Mouse (Mus musculus): Measurements from ENCODE around the gene Cog6.
A peak's percentile ranks its signal among the peaks of the same experiment; 100 is the strongest.
"Not testable (repeated sequence)": the region's sequence is repeated elsewhere in the genome, so short reads cannot be mapped to it uniquely, and the experiment has no call there.

Gene Cog6

DNA sequence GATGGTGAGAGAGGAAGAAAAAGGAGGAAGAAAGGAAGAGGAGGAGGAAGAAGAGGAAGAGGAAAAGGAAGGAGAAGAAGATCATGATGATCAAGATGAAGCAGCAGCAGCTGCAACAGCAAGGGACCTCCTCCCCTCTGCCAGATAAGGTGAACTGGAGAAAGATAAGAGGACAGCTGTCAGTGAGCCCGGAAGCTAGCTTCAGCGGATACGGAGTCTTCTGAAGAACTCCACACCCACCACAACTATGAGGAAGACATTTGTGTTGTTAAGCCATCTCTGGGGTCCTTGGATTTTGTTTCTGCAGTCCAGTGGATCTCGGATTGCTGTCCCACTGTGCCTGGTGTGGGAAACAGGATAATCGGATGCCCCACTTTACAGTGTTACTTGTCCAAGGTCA is 15.4 kb upstream of the Cog6 start:
- DNase-seq (ENCODE audit: low spot score in 2 of 2), result no peak

DNA sequence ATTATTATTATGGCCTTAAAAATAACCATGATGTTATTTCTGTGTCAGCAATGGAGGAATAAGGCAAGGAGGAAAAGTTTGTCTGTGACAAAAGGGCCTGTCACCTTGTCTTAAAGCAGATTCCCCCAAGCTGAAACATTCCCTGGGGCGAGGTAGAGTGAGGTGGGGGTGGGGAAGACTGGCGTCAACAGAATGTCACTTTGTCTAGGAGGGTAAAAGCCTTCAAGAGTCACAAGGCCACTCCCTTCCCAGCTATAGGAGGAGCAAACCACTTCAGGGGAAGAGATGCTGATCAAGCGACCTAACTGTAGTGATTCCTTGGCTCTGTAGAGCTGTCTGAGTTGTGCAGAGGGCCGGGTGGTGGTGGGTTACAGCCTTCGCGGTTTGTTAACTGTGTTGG is 14.5 kb upstream of the Cog6 start:
- no peak for DNase-seq (ENCODE audit: low spot score in 2 of 2)

DNA sequence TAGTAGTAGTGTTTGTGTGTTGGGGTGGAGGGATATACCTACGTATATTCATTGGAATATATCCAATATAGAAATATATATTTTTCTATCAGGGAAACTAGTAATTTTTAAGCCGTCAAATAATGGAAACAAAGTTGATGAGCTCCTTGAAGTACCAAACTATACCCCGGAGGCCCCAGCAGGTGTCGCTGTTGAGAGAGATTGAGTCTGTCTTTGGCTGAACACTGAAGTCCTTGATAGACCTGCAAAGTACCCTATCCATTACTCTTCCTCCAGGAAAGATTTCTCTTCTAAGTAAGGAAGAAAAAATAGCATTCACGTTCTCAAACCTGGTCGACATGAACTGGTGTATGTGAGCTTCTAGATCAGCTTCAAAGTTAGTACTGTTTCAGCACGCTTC is 12.0 kb upstream of the Cog6 start:
- peak; percentile 62 to 67 for DNase-seq (ENCODE audit: low spot score in 2 of 2)

DNA sequence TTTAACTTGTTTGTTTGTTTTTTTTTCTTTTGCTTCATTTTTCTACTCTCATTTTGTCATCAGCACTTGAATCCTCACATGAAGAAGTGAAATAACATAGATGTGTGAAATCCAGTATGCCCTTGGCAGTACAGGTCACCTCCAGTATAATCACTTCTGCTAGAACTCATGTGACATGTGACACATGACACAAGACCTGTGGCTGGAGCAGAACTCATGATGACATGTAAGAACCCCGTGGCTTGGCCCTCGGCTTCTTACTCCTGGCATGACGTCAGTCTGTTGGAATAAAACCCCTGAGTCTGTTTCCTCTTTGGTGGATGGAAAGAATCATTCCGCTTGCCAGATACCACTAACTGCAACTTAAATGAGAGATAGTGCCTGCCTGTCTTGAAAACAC is 10.3 kb upstream of the Cog6 start:
- no peak for DNase-seq (ENCODE audit: low spot score in 2 of 2)

DNA sequence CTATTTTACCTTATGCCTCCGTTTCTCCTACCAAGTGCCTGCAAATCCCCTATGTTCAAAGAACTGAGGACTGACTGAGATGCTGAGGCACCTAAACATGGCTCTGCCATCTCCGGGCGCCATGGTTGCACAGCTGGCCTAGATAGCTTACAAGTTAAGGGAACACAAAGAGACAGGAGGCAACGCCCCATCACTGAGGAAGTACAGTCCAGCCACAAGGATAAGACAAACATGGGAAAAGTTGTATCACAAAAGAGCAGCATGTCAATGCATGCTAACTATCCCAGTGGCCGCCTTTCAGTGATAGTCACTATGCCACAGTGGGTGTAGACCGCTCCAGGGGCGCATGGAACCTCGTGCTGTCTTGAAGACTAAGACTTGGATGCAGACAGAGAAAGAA is 9.6 kb downstream of the Cog6 start:
- DNase-seq (ENCODE audit: low spot score in 2 of 2), result no peak

DNA sequence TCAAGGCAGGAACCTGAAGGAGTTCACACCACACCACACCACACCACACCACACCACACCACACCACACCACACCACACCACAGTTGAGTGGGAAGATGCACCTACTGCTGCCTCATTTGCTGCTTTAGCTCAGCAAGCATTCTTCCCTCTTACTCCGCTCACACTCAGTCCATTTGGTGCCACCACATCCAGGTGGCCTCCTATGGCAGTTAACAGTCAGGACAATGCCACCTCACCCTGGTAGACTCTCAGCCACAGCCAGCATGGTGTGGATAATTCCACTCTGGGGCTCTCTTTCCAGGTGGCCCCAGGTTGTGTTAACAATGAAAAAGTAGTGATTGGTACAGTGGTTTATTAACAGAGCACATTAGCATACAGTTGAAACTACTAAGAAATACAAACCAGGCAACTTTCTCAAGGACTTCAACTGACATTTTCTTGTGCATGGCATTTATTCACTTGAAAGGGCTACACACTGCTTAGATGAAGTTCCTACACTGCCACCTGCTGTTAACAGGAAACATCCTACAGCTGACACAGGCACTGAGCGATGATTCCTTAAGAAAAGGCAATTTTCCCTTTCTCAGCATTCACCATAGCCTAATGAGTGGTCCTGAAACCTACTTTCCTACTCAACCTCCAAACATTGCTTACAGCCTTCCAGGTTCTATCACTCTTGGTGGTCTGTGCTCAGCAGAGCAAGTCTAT is 12.5 kb downstream of the Cog6 start:
- no peak for DNase-seq (ENCODE audit: low spot score in 2 of 2)

DNA sequence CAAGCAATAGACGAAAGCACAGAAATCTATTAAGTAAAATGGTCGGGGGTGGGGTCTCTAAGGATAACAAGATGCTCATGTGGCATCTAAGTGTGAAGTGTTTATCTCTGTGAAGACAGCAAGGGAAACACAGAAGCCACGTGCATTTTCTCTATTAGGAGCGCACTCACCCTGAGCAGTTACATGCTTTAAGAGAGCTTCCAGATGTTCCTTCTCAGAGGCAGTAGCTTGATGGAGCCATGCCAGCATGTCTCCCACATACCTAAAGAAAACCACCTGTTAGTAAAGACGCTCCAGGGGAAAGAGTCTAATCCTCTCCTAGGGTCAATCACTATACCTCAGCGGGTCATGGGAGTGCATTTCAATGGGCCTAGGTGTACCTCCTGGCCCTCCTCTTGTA is 15.0 kb downstream of the Cog6 start:
- DNase-seq (ENCODE audit: low spot score in 2 of 2), result no peak

DNA sequence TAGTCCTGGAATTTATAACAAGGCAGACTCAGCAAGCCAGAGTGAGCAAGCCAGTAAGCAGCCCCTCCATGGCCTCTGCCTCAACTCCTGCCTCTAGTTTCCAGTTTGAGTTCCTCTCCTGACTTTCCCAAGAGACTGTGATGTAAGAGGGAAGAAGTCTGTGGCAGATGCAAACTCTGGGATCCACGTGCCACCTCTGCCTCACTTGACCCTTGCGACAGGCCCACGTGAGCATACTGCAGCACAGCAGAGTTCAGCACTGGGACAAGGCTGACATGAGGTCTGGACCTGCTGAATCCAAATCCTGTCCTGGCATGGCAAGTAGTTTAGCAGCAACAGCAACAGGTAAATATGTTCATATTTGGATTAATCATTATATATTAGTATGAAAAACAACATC is 17.0 kb downstream of the Cog6 start:
- DNase-seq (ENCODE audit: low spot score in 2 of 2), result no peak

DNA sequence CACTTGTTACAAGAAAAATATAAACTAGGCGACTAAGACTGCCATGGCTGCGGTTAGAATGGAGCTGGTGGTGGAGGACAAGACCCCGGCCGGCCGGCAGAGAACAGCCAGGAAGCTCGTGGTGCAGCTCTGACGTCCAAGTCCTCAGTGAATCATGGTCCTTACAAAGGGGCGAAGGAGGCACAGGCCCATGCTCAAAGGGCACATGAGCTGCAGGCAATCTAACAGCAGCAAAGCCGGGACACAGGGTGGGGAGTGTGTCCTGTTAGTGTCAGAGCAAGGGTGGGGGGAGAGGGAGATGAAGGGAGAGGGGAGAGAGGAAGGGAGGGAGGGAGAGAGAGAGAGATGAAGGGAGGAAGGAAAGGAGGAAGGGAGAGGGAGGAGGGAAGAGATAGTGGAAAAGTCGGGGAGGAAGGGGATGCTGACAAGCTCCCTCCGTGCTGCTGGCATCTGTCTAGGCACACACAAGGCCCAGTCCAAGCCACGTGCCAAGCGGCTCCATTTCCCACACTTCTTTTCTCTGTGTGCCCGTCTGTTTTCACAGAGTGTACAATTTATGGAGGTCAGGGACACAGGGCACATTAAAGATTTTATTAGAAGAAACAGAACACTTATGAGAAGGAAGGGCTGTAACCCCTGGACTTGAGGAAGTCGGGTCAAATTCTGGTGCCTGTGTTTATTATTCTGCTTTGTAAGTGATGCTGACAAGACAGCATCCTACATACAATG is 17.9 kb downstream of the Cog6 start:
- no peak for DNase-seq (ENCODE audit: low spot score in 2 of 2)

DNA sequence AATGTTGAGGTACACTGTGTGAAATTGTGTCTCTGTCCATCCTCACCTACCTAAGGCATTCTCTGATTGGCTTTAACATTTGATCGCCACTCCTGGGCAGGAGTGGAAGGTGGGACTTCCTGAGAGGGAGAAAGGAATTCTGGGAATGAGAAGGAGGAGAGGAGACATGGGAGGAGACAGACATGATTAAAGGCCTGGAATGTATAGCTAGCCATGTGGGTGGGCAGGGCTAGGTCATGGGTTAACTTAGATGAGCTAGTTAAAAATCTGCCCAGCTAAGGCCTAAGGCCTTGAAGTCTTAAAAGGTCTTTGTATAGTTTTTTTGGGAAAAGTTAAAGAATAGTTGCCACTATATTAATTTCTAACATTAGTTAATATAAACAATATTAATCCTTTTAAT is 19.7 kb downstream of the Cog6 start:
- no peak for DNase-seq (ENCODE audit: low spot score in 2 of 2)

DNA sequence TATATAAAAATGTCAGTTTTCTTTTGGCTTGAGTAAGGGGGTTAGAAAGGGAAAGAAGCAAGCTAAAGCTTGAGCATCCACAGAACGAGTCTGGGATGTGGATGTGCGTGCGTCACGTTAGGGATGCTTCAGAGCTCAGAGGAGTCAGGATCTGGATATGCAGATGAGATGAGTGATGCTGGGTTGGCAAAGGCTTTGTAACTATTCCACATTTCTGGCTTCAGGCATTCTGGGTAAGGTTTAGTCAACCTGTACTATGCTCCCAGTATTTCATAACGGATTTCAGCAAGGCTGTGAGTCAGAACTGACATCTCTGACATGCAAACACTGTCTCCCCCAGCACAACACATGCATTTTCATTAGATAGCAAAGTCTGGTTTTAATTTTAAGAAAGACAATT is 20.4 kb downstream of the Cog6 start:
- no peak for DNase-seq (ENCODE audit: low spot score in 2 of 2)

DNA sequence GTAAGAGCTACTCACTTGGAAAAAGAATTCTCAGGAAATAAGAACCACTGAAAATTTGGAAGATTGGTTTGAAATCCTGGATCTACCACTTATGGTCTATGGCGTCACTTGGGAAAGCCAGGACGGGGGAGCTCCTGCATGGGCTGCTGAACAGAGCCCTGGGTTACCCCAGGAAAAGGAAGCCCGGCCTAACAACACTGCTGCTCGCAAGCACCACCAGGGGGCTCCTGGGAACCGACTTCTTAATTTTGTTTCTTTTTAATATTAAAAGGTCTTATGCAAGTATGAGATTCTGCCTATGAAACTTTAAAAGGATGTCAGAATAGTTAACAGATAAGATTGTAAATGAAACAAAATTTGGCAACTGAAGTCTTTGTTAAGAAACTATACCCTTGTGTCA is 22.4 kb downstream of the Cog6 start:
- no peak for DNase-seq (ENCODE audit: low spot score in 2 of 2)

DNA sequence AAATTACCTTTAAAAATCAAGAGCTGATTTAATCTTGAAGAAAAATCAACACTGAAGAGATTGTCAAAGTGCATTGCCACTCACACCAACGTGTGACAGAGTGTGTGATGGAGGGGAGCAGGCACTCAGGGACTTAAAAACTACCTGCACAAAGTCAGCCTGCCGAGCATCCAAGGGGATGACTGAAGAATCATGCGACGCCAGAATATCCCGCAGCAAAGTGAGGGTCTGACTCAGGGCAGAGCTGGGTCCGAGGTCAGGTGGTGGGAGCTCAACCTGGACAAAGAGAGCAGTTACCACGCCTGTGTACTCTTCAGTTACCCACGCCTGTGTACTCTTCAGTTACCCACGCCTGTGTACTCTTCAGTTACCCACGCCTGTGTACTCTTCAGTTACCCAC is 23.7 kb downstream of the Cog6 start:
- no peak for DNase-seq (ENCODE audit: low spot score in 2 of 2)

DNA sequence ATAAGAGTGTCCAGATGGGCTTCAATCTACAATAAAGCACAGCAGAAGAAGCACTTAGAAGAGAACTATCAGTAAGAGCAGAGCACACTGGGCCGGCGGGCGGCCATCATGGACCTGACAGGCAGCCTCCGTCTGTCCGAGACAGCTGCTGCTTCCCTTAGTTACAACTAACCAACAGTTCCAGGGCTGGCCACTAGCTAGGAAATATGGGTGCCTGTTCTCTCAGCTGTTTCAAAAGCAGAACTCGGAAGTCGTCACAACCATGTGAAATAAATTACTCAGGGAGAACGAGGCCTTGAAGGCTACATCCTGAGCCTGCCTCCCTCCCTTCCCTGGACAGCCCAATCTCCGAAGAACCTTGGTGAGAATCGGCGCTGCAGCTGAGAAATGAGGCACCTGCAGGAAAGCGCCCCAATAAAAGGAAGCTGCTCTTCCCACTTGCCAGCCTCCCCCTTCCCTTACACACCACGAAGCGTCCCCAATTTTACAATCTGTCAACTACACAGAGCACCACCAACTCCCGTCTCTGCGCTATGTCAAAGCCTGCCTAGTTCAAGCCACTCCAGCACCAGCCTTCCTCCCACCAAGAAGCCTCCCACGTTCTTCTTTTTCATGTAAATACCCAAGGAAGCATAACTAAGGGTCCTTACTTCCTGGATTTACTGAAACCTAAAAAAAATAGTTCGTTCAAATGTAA is 26.8 kb downstream of the Cog6 start:
- DNase-seq (ENCODE audit: low spot score in 2 of 2), result no peak

DNA sequence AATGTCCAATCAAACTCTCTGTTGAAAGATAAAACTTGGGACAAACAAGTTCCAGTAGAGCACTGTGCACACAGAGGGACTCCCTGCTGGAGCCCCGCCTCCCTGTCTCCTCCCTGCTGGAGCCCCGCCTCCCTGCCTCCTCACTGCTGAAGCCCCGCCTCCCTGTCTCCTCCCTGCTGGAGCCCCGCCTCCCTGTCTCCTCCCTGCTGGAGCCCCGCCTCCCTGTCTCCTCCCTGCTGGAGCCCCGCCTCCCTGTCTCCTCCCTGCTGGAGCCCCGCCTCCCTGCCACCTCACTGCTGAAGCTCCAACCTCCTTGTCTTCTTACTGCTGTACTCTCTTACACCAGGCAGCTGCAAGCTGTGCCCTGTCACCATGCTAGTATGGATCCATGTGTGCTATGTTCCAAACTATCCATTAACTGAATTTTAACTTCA is 31.5 kb downstream of the Cog6 start:
- DNase-seq (ENCODE audit: low spot score in 2 of 2), result not testable (repeated sequence)

DNA sequence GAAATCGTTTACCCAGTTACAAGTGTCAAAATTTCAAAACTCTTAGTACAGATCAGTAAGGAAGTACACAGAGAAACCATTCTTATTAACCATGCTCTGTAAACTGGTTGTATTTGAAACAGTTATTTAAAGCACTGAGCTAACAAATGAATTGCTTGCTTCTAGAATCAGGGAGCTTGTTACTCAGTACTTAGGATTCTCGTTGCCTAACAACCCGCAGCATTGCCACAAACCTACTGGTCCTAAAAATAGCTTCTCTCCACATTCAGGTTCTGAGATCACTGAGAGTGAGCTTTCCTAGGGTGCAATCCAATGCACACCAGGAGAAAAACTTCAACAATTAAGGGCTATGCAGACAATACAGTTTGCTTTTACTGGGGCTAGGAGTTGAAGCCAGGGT is 33.3 kb downstream of the Cog6 start:
- DNase-seq (ENCODE audit: low spot score in 2 of 2), result no peak

DNA sequence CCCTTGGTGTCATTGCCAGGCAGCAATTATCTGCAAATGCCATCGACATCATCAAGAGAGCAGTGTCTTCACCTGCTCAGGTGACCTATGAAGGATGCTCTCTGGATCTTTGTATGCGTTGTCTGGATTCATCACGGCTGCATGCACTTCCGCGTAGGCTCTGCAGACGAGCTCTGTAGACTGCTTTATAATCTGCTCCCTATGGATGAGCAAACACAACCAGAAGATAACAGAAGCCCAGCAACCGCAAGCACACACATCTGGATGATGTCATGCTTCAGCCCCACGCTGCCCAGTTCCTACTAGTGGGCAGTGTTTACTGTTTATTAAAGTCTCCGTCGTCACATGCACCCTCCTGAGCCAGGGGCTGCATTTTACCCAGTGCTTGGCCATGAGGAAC is 34.0 kb downstream of the Cog6 start:
- DNase-seq (ENCODE audit: low spot score in 2 of 2), result no peak

DNA sequence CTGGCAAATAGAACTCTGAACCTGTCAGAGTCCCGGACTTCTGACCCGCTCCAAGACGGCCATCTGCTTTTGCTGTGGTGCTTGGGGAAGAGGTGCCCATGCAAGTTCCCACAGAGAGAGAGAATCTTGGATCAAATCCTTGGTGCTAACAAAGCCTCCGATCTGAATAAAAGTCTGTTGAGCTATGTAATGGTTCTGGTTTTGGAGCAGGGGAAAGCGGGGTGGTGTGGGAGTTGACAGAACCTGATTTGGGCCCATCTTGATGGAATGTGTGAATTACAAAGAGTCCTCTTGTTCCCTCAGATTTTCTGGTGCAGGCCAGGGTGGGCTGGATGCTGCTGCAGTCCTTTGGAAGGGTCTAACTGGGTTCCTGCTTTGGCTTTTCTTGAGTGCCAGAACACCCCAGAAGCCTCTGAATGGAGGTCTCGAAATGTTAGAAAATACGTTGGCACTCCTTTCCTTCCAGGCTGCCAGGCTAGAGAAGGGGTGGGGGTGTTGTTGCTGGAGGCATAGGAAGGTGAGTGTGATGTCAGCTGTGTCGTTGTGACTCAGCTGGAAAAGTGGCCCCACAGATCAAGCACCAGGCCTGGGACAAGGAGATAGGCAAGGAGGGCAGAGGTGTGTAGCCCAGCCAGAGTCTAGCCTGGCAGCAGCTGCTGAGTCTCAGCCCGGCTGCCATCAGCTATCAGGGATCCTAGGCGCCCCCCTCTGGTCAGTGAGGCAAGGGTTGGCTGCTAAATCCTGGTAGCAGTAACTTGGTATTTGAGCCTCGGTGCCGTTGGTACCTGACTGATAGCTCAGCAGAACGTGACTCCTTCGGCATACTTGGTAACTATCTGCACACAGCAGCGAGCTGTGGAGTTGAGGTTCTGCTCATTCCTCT is 42.1 kb downstream of the Cog6 start:
- DNase-seq (ENCODE audit: low spot score in 2 of 2), result peak; percentile 64

DNA sequence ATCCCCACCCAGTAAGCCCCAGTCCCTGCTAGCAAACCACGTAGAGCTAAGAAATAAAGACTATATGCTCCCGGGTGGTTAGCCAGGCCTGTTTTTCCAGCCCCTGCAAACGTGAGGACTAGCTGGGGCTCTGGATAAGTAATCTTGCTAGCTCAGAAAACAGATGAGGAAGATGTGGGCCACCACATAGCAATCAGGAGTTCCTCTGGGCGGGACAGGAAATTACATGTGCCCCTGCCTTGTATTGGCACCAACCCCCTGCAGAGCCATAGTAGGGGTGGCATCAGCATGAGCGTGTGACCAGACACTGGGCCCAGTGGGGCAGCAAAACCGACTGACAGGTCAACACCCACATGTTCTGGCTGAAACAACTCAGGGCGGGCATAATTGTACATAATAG is 44.1 kb downstream of the Cog6 start:
- DNase-seq (ENCODE audit: low spot score in 2 of 2), result no peak

DNA sequence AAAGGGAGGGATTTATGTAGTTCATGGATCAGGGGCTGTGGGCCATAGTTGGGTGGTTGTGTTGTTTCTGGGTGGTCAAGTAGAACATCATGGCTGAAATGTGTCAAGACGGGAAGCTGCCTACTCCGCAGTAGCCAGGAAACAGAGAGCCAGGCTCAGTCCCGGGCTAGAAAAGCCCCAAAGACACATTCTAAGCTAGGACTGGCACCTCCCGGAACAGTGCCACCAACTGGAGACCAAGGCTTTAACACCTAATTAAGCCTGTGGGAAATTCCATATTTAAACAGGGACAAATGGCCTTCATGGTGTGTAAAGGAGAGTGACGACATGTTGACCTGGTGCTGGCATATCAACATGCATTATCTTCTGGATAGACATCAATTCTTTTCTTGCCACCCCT is 50.0 kb downstream of the Cog6 start:
- no peak for DNase-seq (ENCODE audit: low spot score in 2 of 2)

DNA sequence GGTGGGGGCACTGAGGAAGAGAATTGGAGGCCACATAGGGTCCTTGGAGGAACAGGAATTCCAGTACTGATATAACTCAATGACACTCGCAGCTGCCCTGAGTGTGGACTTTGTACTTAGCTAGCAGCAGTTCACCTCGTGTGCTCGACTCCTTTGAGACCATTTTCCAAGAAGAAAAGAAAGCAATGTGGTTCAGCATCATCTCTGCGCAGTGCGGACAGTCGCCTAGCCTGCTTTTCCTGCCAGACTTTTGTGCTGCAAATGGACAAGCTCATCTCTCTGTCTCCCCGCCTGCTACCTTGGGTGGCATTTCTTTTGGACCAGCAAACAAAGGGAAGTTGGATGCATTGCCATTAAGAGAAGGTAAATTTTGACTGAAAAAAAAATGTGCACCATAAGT is 52.8 kb downstream of the Cog6 start:
- no peak for DNase-seq (ENCODE audit: low spot score in 2 of 2)

DNA sequence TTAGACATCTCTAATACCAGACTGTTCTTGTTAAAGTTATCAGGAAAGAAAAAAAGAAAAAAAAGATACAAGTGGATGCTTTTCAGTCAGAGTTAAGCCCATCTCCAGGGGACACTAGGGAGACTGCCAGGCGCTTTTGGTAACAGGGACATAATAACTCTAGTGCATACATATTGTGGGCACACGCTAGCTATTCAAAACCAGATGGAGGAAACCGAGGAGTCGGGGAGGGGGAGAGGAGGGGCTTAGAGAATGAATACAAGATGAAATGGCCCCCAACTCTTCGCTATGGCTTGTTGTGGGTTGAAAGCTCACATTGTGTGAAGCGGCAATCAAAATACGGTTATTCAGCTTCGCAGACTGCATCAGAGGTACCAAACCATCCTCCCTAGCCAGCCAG is 53.6 kb downstream of the Cog6 start:
- no peak for DNase-seq (ENCODE audit: low spot score in 2 of 2)
